Mouse (Mus musculus) T-helper 1 cell (primary cell): ENCODE data around the gene Tbcc.
"Not testable (repeated sequence)": the region's sequence is repeated elsewhere in the genome, so short reads cannot be mapped to it uniquely, and the experiment has no call there.

Experiments used
- in situ Hi-C: fragments of 300-600 bp; cut with MboI, MseI; formaldehyde crosslinking; loops from one replicate; pipeline ENCODE4 v1.15.1; 2025; ENCODE audit warnings: high pct_unique_total_duplicates

Gene Tbcc

DNA sequence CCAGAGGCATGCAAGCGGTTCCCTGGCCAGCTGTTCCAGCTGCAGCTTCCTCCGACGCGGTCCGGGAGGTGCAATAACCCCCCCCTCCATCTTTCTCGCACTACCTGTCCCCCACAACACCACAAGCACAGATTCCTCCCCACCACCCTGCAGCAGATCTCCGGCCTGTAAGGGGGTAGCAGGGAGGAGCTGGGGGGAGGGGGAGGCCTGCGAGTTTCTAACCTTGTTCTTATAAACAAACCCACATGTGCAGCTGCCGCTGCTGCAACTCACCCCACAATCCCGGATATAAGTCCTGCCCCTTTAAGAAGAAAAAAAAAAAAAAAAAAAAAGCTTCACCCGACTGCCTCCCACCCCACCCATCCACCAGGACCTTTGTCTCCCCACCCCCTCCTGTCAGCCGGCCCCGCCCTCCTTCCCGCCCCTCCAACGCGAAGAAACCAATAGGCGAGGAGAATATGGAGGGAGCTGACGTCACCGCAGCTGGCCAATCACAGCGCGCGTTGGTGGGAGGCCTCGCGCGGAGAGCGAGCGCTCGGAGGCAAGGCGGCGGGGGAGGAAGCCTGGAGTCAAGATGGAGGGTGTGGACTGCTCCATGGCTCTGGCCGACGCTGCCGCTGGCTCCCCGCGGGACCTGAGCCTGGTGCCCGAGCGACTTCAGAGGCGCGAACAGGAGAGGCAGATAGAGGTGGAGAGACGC lies at the start of gene Tbcc:
TSS of gene Tbcc (plus strand) at position 569 of the 700 bp plus-strand sequence.
- in situ Hi-C loops = loop anchor here (25.0 kb wide), 1 partner anchor 1522 kb away; the partner anchor contains the start of genes Nfya and Oard1

DNA sequence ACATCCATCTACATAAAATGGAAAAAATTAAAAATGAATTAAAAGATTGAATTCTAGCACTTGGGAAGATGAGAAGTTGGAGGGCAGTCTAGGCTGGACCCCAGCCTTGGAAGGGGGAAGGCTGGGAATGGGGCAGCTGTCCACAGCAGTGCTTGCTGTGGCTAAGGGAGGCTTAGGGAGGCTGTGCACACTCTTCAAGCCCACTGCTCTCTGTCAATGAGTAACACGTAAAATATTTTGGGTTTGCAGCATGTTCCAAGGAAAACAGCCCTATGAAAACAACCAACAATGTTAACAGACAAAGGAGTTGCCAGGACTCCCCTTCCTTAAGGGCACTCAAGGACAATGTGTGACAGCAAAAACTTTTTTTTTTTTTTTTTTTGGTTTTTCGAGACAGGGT lies 47.5 kb upstream of the Tbcc start:
- in situ Hi-C loops = no loop called here

DNA sequence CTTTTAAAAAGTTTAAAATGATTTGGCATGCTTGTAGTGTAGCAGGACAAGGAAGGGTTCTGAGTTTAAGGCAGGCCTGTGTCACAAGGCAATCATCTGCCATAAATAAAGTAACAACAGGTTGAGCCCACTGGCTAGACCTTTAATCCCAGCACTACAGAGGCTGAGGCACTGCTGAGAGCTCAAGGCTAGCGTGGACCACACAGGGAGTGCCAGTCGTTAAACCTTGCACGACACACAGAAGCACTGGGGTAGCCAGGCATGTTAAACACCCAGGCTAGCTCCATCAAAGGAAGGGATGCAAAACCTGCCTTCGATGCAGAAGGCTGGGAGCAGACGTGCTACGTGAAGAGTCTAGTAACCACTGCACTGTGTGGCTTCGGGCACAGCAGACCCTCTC lies 46.8 kb upstream of the Tbcc start:
- in situ Hi-C loops = no loop called here

DNA sequence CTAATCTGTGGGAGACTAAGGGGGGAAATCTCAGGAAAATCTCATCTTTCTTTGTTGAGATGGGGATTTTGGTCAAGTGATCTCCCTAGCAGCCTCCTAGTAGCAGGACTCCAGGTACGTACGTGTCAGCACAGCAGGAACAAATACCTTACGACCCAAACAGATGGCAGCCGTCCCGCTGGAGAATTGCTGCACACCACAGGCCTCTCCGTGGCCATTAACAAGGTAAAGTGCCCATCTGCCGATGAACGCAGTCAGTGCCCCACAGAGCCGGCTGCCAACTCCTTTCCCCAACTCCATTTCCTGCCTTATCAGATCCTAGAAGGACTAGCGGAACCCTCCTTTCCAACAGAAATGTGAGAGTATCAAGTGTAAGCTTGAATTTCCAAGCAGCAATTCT lies 45.7 kb upstream of the Tbcc start:
- in situ Hi-C loops = no loop called here

DNA sequence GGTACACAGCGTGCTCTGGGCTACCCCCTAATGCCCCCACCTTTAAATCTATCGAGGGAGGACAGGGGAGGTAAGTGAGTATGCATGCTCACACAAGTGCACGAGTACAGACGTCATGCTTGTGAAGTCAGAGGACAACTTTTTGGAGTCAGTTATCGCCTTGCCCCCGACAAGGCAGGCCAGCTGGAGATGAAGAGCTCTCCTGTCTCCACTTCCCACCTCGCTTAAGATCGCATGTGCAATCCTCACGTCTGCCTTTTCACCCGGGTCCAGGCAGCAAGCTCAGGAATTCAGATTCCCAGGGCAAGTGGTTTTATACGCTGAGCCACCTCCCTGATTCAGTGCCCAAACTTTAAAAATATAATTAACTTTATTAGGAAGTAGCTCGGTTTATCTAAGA lies 45.2 kb upstream of the Tbcc start:
- in situ Hi-C loops = no loop called here

DNA sequence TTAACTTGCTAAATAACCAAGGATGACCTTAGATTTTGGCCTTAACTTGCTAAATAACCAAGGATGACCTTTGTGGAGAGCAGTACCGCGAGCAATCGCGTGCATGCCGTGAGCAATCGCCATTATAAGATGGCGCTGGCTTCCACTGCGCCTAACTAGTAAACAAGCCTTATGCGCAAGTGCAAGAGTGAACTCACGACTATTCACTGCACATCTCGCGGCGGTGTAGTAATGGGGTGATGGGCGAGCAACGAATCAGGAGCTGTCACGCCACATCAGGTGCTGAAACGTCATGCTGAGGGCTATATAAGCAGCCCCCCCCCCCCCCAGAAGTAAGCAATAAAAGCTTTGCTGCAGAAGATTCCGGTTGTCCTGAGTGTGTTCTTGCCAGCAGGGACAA lies 43.9 kb upstream of the Tbcc start:
- in situ Hi-C loops = not testable (repeated sequence)

DNA sequence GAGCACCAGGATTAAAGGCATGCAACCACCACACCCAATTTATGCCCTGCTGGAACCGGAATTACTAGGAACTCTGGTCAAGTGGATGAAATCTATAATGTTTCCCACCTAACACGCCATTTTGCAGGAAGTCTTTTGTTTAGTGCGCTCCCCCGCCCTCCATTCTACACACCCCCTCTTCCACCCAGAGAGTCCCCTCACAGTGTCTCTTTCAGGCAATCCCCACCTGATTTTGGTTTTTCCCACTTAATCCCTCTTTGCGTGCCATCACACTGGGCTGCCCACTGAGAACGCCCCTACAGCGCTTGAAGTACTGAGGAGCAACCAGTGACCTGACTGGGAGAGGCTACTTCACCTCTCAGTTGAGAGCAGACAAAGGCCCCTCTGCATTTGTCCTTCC lies 43.3 kb upstream of the Tbcc start:
- in situ Hi-C loops = no loop called here

DNA sequence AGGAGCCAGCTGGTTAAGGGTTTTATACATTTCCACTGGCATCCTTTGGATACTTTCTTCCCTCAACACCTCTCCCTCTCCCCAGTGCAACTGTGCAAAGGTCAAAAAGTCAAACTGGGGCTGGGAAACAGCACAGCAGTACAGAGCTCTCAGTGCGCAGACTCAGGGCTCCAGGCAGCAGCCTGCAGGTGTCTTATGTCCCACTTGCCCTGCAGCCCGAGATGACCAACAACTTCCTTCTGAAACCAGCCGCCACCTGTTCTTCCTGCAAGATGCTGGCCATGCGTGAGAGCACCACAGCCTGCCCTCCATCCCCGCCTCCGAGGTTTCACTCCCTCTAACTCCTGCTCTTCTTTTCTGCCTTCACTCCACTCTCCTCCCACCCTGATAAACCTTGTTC lies 37.8 kb upstream of the Tbcc start:
- in situ Hi-C loops = no loop called here

DNA sequence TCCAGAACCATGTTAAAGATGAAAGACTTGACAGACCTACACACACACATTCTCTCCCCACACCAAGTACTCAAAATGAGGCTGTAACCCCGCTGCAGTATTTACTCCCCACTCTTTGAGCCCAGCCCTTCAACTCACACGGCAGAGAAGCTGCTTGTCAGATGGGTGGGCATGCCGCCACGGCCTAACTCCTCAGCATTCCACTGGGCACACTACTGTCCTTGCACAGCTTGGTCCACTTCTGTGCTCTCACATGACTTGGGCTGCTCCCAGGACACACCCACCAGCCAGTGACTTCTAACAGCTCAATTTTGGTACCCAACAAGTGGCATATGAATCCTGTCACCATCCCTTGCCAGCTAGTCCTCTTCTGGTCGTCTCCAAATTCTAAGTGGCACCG lies 37.2 kb upstream of the Tbcc start:
- in situ Hi-C loops = no loop called here

DNA sequence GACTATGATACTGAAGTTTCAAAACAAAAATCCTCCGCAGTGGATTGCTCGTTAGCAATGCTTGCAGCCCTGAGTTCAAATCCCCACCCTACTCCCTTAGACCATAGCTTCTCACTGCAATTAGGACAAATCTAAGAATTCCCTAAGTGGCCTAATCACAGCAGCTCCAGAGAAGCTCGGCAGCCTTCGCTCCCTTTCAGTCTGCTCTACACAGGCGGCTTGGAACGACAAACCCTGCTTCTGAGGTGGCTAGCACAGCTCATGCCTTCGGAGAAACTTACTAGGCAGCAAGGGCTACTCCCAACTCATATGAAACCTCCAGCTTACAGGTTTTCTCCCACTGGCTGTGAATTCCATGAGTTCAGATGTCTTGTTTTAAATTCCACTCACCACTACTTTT lies 36.4 kb upstream of the Tbcc start:
- in situ Hi-C loops = no loop called here

DNA sequence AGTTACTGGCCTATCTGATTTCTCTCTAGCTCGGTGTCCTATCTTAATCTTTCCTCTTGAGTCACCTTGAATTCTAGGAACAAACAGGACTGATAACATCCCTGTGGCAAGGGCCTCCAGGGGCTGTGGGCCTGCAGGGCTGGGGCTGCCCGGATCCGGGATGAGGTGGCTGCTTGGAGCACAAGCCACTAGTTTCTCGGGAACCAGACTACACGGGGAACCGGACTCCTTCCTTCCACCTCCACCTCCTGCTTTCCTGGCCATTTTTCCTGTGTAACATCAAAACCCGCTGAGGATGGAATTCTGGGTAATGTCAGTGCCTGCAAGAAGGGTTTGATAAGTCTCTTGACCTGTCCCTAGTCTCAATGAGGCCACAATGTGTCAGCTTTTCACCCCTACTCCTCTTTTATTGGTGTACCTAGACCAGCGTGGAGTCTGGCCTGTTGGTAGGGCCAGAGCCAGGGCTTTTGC lies 35.8 kb upstream of the Tbcc start:
- in situ Hi-C loops = no loop called here

DNA sequence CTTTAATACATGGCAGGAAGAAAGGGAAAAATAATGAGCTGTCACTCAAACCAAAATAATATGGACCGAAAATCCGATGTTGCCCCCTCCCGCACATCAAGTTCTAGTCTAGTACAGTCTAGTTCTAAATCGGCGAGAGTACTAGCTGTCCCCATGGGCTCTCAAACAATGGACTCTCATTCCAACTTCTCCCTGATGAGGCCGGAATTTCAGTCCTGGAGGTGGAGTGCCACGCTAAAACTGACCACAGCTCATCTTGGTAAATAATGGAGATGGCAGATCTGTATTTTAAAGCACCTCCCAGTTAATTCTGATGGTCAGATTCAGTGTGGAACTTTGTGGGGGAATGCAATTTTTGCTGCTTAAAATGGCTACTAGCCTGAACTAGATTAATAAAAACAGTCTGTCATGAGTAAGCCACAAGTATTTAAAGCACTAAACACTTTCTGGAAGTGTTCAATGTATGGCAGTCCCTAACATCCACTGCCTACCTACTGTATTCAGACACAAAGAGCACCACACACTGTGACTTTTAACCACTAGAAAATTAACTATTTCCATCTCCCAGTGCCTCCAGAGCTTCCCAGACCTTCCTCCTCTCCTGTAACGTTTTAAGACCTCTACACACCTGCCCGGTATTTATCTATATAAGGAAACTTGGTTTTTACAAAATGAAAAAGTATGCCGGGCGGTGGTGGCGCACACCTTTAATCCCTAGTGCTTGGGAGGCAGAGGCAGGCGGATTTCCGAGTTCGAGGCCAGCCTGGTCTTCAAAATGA lies 35.0 kb upstream of the Tbcc start:
- in situ Hi-C loops = no loop called here

DNA sequence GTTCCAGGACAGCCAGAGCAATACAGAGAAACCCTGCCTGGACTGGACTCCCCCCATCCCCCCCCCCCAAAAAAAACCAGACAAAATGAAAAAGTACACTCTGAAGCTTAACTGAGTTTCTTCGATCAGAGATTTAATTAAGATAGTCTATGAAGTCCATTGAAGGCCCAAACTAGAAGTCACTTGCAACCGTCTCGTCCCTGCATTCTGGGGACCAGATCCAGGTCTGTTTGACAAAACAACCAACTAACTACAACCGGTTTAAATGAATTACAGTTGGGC lies 34.4 kb upstream of the Tbcc start:
- in situ Hi-C loops = no loop called here

DNA sequence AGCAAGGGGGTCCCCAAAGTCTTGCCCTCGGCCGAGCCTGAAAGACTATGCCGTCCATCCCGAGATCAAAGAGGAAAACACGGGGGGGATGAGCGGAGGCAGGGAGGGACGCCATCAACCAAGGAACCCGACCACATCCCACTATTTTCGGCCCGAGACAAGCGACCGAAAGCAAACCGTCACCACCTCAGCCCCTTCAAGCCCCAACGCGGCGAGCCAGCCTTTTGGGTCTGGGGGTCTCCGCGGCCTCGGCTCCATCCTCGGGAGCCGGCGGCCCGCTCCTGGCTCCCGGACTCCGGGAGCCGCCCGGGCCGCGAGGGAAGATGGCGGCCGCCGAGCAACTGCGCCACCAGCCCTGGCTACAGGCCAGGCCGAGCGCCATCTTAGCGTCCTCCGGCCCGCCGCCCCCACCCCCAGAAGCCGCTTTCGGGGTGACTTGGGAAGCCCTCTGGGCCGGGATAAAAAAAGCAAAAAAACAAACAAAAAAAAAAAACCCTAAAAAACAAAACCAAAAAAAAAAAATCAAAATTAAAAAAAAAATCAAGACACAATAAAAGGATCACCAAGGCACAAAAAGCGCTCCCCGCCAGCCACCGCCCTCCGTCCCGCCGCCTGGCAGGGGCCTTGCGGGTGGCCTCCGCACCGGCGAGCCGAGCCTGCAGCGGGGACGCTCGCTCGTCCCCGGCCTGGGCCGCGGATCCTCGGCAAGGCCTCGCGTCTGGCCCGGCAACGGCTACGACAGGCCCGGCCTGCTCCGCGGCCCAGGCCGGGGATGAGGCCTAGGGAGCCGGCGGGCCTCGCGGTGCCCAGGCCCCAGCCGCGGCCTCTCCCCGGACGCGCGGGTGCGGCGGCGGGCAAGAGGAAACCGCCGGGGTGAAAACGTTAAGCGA lies 33.8 kb upstream of the Tbcc start:
- in situ Hi-C loops = no loop called here

DNA sequence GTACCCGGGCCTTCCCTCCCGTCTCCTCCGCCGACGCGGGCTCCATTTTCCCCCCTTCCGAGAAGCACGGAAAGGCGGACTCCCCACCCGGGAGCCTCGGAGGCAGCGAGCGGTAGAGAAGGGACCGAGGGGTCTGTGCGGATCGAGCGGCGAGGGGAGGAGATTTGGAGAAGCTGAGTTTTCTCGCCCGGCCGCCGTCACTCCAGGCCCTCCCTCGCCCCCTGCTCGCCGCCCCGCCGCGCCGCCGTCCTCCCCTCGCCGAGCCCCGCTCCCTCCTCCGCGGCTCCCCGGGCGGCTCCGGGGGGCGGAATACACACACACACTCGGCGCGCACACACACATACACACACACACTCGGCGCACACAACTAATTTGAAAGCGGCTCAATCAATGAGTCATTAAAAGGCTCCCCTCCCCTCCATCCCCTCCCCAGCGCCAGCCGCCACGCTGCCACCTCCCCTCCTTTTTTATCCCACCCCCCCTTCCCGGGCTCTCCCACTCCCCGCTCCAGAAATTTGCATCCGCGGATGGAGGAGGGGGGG lies 33.1 kb upstream of the Tbcc start:
- in situ Hi-C loops = no loop called here

DNA sequence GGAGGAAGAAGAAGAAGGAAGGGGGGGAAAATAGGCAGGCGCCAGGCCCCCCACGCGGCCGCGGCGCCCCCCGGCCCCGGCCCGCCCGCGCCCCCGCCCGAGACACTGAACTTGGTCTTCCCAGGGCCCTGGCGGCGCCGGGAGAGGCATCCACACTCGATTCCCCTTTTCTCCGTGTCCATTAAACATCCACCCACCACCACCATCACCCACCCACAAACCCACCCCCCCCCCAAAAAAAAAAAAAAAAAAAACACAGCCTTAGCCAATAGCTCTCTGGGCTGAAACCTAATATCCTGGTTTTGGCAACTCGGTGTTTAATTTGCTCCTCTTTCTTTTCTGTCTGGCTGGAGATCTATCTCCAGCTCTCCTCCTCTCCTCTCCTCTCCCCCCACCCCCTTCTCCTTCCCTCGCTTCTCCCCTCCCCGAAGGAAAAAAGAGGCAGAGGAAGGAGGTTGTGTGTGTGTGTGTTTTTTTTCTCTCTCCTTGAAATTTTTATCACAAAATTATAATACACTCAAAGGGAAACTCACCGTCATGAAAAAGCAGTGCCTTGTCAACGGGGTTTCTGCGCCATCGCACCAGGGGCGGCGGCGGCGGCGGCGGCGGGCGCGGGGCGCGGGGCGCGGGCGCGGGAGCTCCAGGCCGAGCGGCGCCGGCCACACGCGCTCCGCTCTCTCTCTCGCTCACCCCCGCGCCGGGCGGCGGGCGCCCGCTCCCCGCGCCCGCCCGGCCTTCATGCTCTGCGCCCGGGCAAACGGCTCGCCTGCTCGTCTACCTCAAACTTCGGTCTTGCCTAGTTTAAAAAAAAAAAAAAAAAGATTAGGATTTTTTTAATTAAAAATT lies 32.4 kb upstream of the Tbcc start, which contains the start of gene Bicral:
TSS of gene Bicral (minus strand) at position 580 of the 846 bp plus-strand sequence.
- in situ Hi-C loops = no loop called here

DNA sequence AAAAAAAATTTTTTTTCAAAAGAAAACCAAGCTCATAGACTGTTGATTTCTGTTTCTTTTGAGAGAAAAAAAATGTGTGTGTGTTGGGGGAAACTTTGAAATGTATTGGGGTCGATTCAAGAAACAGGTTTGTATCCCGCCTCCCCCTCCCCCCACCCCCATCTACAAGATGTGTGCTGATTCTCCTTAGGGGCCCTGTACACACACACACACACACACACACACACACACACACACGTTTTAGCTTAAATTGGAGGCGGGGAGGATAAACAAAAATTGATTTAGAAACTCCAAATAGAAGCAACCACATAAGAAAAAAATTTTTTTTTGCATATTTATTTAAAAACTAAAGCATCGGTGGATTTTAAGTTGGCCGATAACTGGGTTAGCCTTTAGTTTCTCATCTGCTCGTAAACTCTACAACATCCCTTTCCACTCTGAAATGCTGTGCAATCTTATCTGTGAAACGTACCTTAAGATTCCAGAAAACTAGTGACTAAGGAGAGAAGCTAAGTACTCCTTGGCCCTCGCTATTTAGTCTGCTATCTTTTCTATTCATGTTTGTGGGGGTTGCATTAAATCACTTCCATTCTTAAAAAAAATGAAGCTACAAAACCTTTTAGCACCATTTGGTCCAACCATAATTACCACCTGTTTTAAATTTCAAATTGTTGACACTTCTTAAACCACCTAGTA lies 31.6 kb upstream of the Tbcc start:
- in situ Hi-C loops = no loop called here

DNA sequence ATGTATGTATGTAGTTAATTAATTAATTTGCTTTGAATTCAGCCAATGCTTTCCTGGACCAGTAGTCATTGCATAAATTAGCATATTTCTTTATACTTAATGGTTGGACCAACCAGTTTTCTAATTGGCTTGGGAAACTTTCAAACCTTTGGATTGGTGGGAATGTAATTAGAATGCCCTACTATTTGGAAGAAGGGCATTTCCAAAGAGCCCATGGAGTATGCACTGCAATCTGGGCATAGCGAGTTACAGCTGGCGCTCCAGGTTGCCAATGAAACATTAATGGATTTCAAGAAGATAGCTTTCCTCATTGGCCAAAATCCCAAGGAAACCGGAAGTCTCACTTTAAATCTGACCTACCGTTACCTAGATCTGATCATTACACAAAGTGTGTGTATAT lies 30.4 kb upstream of the Tbcc start:
- in situ Hi-C loops = no loop called here

DNA sequence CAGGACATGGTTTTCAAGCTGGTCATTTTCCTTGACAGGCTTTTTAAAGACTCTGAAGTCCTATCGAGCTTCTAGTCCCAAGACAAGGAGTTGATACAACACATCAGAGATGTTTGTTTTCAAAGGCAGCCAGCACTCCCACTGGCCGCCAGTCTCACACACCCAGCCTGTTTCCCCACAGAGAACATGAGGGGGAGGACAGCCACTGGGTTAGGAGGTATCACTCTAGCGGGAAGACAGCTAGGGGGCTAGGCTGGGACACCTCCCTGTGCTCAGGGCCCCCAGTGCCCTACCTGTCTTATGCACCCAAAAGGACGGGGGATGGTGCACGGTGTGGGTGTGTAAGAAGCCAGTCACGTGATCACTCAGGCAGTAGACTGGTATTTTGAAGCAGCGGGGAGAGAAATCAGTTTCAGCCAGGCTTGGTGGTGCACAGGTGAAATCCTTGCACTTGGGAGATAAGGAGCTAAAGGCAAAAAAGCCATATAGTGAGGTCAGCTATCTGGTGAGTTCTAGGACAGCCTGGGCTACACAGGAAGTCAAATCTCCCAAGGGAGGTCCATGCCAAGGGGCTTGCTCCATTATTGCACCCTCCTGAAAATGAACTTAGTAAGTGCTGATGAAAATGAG lies 25.8 kb upstream of the Tbcc start:
- in situ Hi-C loops = no loop called here

DNA sequence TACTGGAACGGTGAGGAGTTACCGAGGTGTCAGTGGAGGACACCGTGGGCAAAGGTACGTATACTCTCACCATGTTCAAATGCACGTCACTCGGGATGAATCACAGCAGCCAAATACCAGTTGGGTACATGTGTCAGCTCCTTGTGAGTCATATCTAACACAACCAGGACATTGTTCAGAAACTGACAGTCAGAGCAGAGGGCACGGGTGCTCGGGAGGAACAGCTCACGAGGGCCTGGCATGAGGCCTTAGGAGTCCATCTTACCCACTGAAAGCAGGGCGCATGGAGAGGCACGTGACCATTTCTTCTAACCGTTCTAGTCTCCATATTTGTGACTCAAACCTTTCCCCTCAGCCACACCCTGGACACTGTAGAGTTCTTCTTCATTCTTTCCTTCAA lies 23.6 kb upstream of the Tbcc start:
- in situ Hi-C loops = no loop called here
